Mouse (Mus musculus): ENCODE data around the gene Iqschfp.

GRCm38 (mm10) chr3:67923095-67923494 is 31.1 kb downstream of the Iqschfp start:
- TF ChIP-seq CTCF (IDR thresholded peaks at IDR 0.05; ENCODE audit: control insufficient read depth, insufficient read depth, insufficient read length) = no peak
- TF ChIP-seq USF1 (IDR thresholded peaks at IDR 0.05; ENCODE audit: low read depth) = no peak
- no peak for TF ChIP-seq MAX (IDR thresholded peaks at IDR 0.05)
- TF ChIP-seq MYOD1 (IDR thresholded peaks at IDR 0.05; ENCODE audit: control insufficient read depth, insufficient read length, low read depth) = no peak

Data from C2C12 (cell line).